Mouse (Mus musculus): Measurements from ENCODE around the gene Glis3.

- TF ChIP-seq CTCF (IDR thresholded peaks at IDR 0.05; ENCODE audit: low read depth, low read length) (no peak), GATA1 (IDR thresholded peaks at IDR 0.05; ENCODE audit: borderline replicate concordance, low read length) (no peak), TAL1 (conservative IDR thresholded peaks at IDR 0.05; ENCODE audit: low read depth, low read length) (no peak), GATA2 (IDR thresholded peaks at IDR 0.05; ENCODE audit: borderline replicate concordance, low read depth, low read length) (no peak), POLR2AphosphoS5 (IDR thresholded peaks at IDR 0.05; ENCODE audit: insufficient replicate concordance, low read depth, low read length) (no peak)
These were observed 17.4 kb downstream of the Glis3 start for GRCm38 (mm10) chr19:28662474-28662873.
